18 mouse cellular contexts compared by ENCODE assay signal in genomic region chr14:120342321-120342720, GRCm38 (mm10).
DNase-seq lines count a peak whose midpoint lies in the region; ATAC-seq and TF ChIP-seq lines count a peak whose summit lies in the region.
"Had no signal": no experiment of that assay in that cellular context is flagged by ENCODE, and none has a peak within 500 bp of the region (broad histone marks: within the 10 kb centered on the region; RNA-seq: fewer than 3 reads in every experiment).

No protein-coding gene starts in this region.

- WGBS in lung, postnatal 0 days, result 78% methylated on average over 7 of the region's 7 CpGs
- WGBS in embryonic facial prominence, embryonic 15.5 days, result 56% methylated on average over 7 of the region's 7 CpGs
- 63% methylated on average over 7 of the region's 7 CpGs for whole genome bisulfite sequencing in limb, embryonic 14.5 days
- 84% methylated on average over 7 of the region's 7 CpGs for WGBS in hindbrain, embryonic 16.5 days

- no peak for TF ChIP-seq CTCF in lung, postnatal 0 days (IDR thresholded peaks at IDR 0.05)

- no peak for DNase-seq in lung, postnatal 0 days (ENCODE audit: low spot score)
- DNase-seq in lung, postnatal 4 days, result no peak
- peak; percentile 42 for DNase-seq in limb, embryonic 14.5 days (ENCODE audit: low spot score)
- no peak for DNase-seq in adipocyte (ENCODE audit: low spot score)
- DNase-seq in heart, adult 18-20 months, result no peak
- DNase-seq: adrenal gland, postnatal 25 days; cerebellum, adult 11-12 months; cerebellum, postnatal 25 days; lung, adult 2 months; right cerebral cortex, adult 18-20 months; thymus, adult 2 months had no signal

- H3K4me2 ChIP-seq in lung, postnatal 0 days (replicated peaks; ENCODE audit: low read depth, low read length), result no peak overlapping the region
- H3K4me2 ChIP-seq in embryonic facial prominence, embryonic 15.5 days (replicated peaks), result no peak overlapping the region
- no peak overlapping the region for H3K4me2 ChIP-seq in limb, embryonic 14.5 days (replicated peaks; ENCODE audit: low read depth, low read length, severe bottlenecking)
- no peak overlapping the region for H3K4me2 ChIP-seq in hindbrain, embryonic 16.5 days (ENCODE audit: low read length)
- H3K4me2 ChIP-seq: forebrain, embryonic 13.5 days; liver, embryonic 12.5 days had no signal

- no peak for TF ChIP-seq EP300 in lung, postnatal 0 days (IDR thresholded peaks at IDR 0.05)

- peaks cover 12% of the 10 kb centered on the region; the same call in 1 of the 2 replicates for H3K4me1 ChIP-seq in lung, postnatal 0 days (ENCODE audit: insufficient read depth, low read depth, low read length)
- H3K4me1 ChIP-seq in embryonic facial prominence, embryonic 15.5 days, result peaks cover 23% of the 10 kb centered on the region
- peaks cover 16% of the 10 kb centered on the region; the same call in 1 of the 2 replicates for H3K4me1 ChIP-seq in limb, embryonic 14.5 days (ENCODE audit: control insufficient read depth, insufficient read depth, low read length)
- H3K4me1 ChIP-seq in hindbrain, embryonic 16.5 days (ENCODE audit: control insufficient read depth, insufficient read depth, low read depth, low read length), result peaks cover 5% of the 10 kb centered on the region

- no peaks in the 10 kb centered on the region for H3K9me3 ChIP-seq in lung, postnatal 0 days (ENCODE audit: low read length)
- peaks cover 8% of the 10 kb centered on the region; the same call in 1 of the 2 replicates for H3K9me3 ChIP-seq in embryonic facial prominence, embryonic 15.5 days (replicated peaks)
- H3K9me3 ChIP-seq in limb, embryonic 14.5 days (ENCODE audit: control insufficient read depth, low read length), result peaks cover 13% of the 10 kb centered on the region; the same call in 1 of the 2 replicates
- H3K9me3 ChIP-seq in hindbrain, embryonic 16.5 days (ENCODE audit: control insufficient read depth, low read length), result peaks cover 3% of the 10 kb centered on the region; the same call in 1 of the 2 replicates
- H3K9me3 ChIP-seq: liver, embryonic 12.5 days had no signal

- no peak for TF ChIP-seq POLR2A in limb, embryonic 14.5 days (IDR thresholded peaks at IDR 0.05; ENCODE audit: borderline replicate concordance, extremely low read depth, insufficient read depth, insufficient read length)

- peak; percentile 31; the same call in 1 of the 2 replicates for ATAC-seq in lung, postnatal 0 days
- peak; percentile 15; the same call in 1 of the 2 replicates for ATAC-seq in embryonic facial prominence, embryonic 15.5 days (ENCODE audit: insufficient number of reproducible peaks, low FRiP score, low TSS enrichment, low read depth)
- peak; percentile 70 for ATAC-seq in limb, embryonic 14.5 days (ENCODE audit: low FRiP score, low read depth)
- no peak for ATAC-seq in hindbrain, embryonic 16.5 days
- ATAC-seq: activated CD4-positive, CD25-positive, alpha-beta regulatory T cell, adult 4 months; forebrain, embryonic 13.5 days; inflammation-experienced regulatory T-cells, adult 6 months; liver, embryonic 12.5 days had no signal

- no peak overlapping the region for H3K4me3 ChIP-seq in lung, postnatal 0 days (ENCODE audit: low read depth, low read length)
- no peak overlapping the region for H3K4me3 ChIP-seq in embryonic facial prominence, embryonic 15.5 days (replicated peaks)
- no peak overlapping the region for H3K4me3 ChIP-seq in limb, embryonic 14.5 days (replicated peaks; ENCODE audit: low read length)
- H3K4me3 ChIP-seq in hindbrain, embryonic 16.5 days (ENCODE audit: low read length), result no peak overlapping the region
- H3K4me3 ChIP-seq: erythroblast, embryonic 14.5 days; forebrain, embryonic 13.5 days; liver, embryonic 12.5 days had no signal

- no peak overlapping the region for H3K9ac ChIP-seq in lung, postnatal 0 days (replicated peaks; ENCODE audit: low read depth)
- no peak overlapping the region for H3K9ac ChIP-seq in embryonic facial prominence, embryonic 15.5 days
- H3K9ac ChIP-seq in limb, embryonic 14.5 days (ENCODE audit: low read depth, low read length, severe bottlenecking), result no peak overlapping the region
- H3K9ac ChIP-seq in hindbrain, embryonic 16.5 days (ENCODE audit: low read depth, low read length), result no peak overlapping the region
- H3K9ac ChIP-seq: forebrain, embryonic 13.5 days; liver, embryonic 12.5 days had no signal

- peaks cover 11% of the 10 kb centered on the region; the same call in 1 of the 2 replicates for H3K36me3 ChIP-seq in lung, postnatal 0 days (ENCODE audit: insufficient read depth, low read length)
- H3K36me3 ChIP-seq in embryonic facial prominence, embryonic 15.5 days, result peaks cover 24% of the 10 kb centered on the region
- H3K36me3 ChIP-seq in limb, embryonic 14.5 days (ENCODE audit: control insufficient read depth, insufficient read depth, low read length), result peaks cover 9% of the 10 kb centered on the region
- H3K36me3 ChIP-seq in hindbrain, embryonic 16.5 days (ENCODE audit: control insufficient read depth, insufficient read depth, low read length), result no peaks in the 10 kb centered on the region
- H3K36me3 ChIP-seq: liver, embryonic 12.5 days had no signal

- no peak overlapping the region for H3K27ac ChIP-seq in lung, postnatal 0 days (ENCODE audit: low read length)
- H3K27ac ChIP-seq in embryonic facial prominence, embryonic 15.5 days (replicated peaks), result peak overlapping the region; percentile 25; the same call in 1 of the 2 replicates
- no peak overlapping the region for H3K27ac ChIP-seq in limb, embryonic 14.5 days (replicated peaks; ENCODE audit: low read depth, low read length)
- H3K27ac ChIP-seq in hindbrain, embryonic 16.5 days (ENCODE audit: low read depth, low read length), result no peak overlapping the region
- H3K27ac ChIP-seq: forebrain, embryonic 13.5 days; liver, embryonic 12.5 days had no signal

- no peaks in the 10 kb centered on the region for H3K27me3 ChIP-seq in lung, postnatal 0 days (replicated peaks; ENCODE audit: insufficient read depth, low read length)
- H3K27me3 ChIP-seq in embryonic facial prominence, embryonic 15.5 days, result no peaks in the 10 kb centered on the region
- H3K27me3 ChIP-seq in limb, embryonic 14.5 days (ENCODE audit: control insufficient read depth, insufficient read depth, low read length), result no peaks in the 10 kb centered on the region
- H3K27me3 ChIP-seq in hindbrain, embryonic 16.5 days (replicated peaks; ENCODE audit: control insufficient read depth, insufficient read depth, low read length), result no peaks in the 10 kb centered on the region
- H3K27me3 ChIP-seq: forebrain, embryonic 13.5 days; liver, embryonic 12.5 days had no signal
